Mouse (Mus musculus) lung, postnatal 14 days (tissue): ENCODE data around the gene Grap2.

Source experiments
- DNase-seq: peaks from one replicate; pipeline ENCODE4 v3.0.0; 2021

Gene Grap2

DNA sequence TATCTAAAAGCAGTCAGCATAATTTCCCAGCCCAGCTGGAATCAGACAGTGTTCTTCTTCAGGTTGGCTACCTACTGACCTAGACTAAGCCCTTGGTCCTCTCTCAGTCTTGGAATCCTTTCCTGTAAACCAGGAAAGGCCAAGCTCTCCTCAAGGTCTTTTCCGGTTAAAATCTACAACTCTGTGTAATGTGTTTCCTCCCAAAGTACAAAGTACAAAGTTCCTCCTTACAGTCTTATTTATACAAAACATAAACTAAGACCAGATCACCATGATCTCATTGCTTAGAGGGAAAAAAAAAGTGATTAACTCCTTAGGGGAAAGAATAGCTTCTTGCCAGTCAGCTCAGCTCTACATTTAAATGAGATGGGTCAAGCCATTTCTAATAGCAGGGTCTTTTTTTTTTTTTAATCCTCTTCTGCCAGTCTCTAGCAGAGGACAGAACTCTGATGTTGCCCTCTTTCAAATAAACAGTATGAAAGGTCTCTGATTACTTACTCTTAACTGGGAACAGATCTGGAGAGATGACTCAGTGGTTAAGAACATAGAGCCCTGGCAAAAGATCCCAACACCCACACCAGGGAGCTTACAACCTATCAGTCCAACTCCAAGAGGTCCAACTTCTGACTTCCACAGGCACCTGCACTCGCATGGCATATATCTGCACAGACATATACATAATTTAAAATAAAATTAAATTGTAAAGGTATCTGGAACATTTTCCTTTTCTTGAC lies 69.5 kb downstream of the Grap2 start:
- DNase-seq = no peak

DNA sequence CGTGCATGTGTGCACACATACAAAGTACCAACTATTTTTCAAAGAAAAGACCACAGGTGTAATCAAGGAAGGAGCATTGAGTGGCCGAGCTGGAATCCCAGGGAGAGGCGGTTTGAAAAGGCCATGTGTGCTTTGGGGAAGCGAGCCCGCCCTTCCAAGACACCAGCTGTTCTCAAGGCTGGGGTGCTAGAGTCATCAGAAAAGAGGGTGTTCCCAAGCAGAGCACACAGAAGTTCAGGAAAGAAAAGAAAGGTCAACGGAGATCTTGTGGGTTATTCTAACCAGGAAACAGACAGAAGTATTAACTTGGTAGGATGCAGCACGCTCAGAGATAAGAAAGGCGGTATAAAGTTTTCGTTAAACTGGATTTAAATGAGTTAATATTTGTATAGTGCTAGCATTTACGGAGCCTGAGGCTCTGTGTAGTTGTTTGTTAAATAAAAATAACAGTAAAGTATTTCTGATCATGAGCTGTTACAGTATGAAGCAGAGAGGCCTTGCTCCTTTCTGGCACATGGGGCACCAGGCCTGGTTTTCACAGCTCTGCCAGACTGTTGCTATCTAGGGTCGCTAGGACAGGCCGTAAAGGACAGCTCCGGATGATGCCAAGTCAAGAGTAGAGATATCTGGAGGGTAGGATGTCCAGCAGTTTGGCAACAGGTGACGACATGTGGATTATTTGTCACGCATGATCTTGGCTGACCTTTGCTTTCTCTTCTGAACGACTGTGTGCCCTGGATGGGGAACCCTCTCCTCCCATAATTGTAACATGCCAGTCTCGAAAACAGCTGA lies 72.8 kb downstream of the Grap2 start:
- DNase-seq = no peak

DNA sequence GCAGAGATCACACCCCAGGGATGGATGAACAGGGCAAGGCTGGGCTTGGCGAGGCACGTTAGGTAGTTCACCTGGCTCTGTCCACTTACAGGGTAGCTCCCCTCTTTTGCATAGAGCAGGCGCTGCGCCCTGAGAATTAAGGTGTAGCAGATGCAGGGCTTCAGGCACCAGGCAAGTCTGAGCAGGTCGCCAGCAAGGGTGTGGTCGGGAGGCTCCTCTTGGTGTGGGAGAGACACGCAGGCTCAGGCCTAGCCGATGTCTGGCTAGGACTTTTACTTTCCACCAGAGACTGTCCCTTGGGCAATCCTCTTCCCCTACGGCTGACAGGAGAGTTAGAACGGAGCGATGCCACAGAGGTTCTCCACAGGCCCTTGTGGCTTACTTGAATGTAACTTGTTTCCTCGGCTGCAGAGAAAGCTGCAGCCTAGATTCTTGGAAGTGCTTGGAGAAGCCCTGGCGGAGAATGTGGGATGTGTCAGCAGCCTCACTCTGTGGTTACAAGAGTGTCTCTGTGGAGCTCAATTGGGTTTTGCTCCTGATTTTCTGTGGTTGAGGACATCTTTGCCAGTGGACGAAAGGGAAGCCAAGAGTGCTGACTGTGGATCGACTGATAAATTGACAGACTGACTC lies 76.7 kb downstream of the Grap2 start:
- DNase-seq = no peak

DNA sequence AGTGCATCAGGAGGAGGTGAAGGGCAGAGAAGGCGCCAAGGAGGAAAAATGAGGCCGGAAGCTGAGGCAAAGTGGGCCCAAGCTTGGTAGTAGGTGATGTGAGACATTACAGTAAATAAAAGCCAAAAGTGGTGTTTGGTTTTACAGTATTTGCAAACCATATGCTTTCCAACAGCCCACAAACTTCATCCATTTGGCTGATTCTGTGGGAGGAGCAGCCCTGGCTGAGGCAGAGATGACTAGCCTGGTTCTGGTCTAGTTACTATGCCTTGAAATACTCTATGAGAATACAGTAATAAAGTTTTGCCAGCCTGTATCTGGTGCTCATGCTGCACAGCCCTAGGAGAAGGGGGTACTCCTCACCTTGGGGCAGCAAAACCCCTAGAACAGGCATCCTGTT lies 78.0 kb downstream of the Grap2 start:
- DNase-seq = no peak

DNA sequence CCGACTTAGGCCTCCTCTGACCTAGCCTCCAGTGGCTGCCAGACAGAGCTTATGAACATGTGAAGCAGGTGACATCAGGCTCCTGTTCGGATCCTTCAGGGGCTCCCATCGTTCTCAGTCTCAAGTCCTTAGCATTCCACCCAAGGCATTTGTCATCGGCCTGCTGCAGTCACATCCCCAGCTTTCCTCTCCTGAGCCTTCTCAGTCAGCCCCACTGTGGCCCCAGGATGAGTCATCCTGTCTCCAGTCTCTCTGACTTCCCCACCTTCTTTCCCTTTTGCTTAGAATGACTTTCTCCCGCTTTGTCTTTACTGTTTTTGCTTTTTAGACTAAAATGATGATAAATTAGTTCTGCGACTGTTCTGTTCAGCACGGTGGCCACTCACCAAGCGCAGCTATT lies 81.5 kb downstream of the Grap2 start:
- DNase-seq = no peak

DNA sequence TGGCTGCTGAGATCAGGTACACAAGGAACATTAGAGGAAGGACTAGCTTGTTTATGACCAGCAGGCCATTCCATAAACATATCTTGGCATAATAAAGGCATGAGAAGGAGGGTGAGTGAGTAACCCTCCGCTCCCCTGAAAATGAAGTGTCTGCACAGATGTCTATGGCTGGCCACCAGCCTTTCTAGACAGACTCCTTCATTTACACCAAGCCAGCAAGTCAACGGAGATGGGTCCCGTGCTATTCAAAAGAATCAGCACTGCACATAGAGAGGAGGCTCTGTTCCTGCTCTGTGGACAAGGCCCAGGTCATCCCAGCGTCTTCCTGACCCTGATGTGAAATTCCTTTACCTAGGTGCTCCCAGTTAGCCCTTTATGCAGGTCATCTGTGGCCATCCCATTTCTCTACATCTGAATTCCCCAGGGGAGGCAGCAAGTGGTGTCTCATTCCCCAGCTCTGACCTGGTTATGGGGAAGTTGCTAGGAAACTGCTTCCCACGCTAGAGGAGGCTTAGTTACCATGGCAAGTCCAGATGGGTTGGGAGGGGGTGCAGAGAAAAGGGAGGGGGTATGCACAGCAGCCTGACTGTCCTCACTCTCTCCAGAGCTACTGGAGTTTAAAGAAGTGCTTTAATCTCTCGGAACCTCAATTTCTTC lies 86.5 kb downstream of the Grap2 start:
- no peak for DNase-seq

DNA sequence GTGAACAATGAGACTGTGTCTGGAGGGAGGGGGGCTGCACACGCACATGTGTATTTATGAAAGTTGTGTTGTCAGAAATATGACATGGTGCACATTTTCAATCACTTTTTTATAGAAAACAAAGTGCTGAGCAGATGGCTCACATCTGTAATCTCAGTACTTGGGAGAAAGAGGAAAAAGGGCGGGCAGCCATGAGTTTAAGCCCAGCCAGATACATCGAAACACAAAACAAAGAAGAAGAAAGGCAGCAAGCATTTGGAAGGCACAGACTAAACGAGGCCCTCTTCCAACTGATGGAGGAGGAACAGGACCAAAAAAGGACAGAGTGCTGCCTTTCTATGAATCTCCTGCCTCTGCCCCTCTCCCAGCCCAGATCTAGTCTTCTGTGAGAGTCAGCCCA lies 88.6 kb downstream of the Grap2 start:
- no peak for DNase-seq

DNA sequence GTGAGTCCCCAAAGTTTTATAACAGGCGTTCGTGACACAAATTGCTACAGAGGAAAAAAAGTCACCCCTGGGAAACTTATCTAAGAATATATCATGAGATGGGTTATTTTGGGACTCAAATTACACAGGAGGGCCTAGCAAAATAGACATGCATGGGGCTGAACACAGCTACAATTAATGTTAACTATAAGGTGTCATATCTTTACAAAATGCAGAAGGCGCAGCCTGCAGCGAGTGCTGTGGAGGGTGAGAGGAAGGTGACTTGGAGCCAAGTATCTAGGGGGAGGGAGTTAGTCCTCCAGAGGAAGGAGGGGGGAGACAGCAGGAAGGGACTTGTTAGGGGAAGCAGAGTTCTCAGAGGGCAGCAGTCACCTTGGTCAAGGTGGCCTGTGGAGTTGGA lies 92.0 kb downstream of the Grap2 start:
- DNase-seq = no peak

DNA sequence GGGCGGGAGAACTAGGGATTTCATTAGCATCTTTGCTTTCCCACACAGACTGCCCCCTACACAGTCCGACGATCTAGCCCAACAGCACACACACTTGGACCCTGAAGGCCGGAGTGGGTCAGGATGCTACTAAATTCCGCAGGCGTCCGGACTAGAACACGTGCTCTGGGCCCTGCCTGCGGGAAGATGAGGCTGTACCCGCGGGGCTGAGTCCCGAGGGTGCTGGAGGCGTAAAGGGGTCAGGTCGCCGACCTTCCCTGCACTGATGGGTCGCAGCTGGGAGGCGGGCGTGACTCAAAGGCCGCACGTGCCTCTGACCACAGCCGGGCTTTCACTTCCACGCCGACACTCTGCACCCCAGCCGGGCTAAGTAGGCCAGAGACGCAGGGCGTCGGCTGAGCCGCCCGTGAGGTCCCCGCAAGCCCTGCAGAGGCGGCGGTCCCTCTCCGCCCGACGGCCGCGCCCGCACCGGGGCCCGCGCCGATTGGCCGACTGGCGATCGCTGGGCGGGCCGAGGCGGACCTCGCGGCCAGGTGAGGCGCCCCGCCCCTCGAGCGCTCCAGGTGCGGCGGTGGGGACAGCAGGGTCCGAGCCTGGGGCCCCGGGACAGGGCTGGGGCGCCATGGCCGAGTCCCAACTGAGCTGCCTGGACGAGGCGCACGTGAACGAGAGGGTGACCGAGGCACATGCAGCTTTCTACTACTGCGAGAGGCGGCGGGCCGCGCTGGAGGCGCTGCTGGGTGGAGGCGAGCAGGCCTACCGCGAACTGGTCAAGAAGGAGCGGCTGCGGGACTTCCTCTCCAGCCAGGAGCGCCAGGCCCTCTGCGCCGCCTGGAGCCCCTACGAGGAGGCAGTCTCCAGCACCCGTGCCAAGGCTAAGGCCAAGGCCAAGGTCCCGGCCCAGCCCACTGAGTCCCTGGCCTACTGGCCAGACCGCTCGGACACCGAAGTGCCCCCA lies 99.2 kb downstream of the Grap2 start, which contains the start of gene Fam83f:
Fam83f (plus strand) TSS at position 553 of the 958 bp plus-strand sequence.
- peak; percentile 44 for DNase-seq

DNA sequence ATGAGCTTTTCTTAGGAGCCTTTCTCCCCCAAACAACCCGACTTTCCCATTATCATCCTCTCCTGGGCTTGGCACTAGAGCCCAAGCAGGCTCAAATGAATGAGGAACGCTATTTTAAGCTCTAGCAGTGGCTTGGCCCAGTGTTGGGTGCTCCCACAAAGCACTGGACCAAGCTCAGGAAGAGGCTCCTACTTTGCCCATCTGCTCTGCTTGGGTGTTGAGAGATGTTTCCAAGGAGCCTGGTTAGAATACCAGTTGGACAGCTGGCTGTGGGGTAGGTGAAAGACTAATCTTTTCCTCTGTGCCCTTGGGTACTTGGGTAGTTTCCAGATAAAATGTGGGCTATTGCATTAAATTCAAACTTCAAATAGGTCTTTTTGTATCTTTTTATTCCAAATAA lies 100.4 kb downstream of the Grap2 start:
- DNase-seq = no peak

DNA sequence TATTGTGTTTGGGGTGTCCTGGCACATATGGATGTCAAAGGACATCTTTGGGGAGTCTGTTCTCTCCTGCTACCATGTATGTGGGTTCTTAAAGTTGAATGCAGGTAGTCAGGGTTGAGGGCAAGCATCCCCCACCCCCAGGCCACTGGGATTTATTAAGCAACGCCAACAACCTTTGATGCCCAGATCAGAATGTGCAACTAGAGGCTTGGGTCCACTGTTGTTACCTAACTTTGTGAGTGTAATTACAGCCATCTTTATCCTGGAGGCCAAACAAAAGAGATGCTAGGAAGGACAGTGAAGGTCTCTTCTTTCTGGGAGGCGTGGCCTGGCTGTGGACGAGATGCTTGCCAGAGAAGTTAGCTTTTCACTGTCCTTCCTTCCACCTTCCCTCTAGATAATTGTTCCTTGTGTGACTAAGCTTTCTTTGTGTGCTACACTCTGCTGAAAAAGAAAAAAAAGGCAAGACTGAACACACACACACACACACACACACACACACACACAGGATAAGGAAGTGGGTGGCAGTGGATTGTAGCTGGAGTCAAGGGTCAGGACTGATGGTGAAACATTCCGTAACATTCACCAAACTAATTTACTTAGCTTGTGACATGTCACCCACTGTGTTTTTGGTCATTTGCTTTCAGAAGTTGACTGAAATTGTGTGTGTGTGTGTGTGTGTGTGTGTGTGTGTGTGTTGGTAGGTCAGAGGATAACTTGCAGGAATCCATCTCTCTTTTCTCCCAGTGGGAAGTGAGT lies 101.1 kb downstream of the Grap2 start:
- no peak for DNase-seq

DNA sequence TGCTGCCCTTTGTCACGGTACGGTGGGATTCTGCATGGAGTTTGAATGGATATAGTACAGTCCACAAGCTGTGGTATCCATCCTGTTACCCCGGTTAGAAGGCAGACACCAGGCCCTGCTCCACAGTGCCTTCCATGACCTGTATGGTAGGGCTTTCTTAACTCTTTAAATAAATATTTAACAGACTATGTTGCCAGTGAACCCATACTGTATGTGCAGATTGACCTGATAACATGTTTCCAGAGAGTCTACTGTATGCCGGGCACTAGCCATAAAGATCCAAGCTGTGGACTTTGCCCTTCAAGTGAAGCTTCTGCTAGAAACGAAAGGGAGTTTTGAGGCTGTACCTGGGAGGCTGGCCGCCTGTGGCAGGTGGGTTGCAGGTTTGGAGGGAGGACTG lies 102.3 kb downstream of the Grap2 start:
- DNase-seq = no peak

DNA sequence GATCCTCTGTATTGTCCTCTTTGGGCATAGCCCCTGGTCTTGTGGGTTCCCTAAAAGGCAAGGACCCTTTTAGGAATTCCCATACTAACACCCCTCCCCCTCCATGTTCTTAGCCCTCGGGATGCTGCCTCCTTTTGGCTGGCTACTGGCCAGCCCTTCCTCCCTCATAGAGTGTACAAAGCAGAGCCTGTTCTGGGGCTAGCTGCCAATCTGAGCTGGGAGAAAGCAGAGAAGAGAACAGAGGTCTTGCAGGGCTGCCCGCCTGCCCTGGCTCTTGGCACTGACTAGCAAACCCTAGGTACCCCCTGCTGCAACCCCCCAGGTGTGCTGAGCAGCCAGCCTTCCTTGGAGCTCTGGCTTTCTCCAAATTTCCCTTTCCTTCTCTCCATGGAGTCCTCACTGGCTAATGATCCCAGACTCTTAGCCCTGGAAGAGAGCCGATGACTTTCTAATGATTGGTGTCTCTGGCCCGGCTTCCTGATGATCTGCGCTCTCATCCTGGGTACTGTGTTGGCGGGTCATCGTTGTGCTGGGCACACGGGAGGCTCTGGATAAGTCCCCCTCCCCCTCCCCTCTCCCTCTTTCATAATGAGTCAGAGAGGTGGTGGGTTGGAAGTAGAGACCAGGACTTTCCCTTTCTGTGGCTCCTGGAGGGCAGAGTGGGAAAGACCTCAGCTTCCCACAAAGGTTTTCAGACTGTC lies 107.3 kb downstream of the Grap2 start:
- peak; percentile 28 for DNase-seq

DNA sequence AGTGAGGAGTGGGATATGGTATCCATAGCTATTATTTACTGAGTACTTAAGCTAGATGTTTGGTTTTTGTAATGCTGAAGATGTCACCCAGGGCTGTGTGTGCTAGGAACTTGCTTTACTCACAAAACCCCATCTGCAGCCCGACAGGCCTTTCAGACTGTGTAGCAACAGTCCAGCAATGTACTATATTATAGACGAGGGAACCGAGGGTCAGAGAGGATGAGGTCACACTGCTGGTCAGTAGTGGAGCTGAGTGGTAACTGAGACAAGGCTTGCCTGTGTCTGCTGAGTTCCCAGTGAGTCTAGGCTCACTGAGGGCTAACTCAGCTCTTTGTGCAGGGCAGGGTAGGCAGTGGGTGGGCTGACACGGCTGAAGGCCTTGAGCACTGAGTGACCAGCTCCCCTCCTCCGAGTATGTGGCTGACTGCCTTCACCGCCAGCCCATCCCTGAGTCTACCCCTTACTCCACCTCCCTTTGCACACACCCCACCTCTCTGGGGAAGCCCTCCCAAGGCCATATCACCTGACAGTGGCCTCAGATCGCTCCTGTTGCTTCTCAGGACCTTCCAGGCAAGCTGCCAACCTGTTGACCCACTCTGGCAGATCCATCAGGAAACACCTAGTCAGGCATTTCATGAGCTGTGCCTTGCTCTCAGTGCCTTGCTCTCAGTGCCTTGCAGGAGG lies 108.1 kb downstream of the Grap2 start:
- peak; percentile 40 for DNase-seq

DNA sequence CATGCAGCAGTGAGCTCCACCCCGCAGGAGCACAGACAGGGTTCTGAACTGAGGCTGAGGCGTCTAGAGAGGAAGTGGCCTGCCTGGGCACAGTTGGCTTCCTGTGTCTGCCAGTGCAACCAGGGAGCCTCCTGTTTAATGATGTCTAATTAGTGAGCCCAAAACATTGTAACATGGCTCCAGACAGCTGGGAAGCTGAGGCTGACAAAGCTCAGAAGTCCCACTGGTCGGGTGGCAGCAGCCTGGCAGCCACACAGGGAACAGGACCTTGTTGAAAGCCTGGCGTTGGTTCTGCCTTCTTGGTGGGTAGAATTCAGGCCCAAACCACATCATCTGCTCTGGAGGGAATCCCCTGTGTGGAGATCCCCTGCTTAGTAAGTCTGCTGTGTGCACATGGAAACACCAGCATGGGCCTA lies 109.1 kb downstream of the Grap2 start:
- DNase-seq = no peak

DNA sequence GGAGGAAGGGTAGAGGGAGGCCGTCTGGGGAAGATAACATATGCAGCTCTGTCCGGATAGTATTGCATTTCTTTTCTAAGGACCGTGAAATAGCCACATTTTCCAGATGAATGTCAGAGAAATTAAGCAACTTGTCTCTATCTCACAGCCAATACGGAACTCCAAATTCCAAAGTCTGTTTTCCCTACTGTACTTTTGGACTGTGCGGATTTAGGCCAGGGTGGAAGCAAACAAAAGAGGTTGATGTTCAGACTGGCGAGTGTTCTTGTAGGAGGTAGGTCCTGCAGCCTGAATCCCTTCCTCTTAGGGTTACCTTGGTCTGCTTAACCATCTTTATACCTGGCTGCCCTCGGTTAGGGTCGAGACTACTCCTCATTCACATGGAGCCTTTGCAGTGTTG lies 109.9 kb downstream of the Grap2 start:
- no peak for DNase-seq

DNA sequence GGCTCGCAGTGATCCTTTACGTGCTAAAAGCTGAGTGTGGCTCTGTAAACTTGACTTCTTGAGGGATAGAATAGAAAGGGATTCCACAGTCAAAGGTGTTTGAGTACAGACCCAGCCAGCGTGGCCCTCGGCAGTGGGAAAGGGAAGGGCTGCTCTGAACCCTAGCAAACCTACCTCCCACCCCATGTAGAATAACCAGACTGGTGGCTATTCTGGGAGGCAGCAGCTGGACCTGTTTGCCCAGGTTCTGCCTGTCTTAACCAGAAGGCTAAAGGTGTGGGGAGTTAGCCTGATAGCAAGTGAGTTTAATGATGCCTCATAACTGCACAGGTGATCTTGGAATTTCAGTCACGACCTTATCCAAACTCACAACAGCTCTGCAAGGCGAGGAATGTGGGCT lies 110.8 kb downstream of the Grap2 start:
- no peak for DNase-seq

DNA sequence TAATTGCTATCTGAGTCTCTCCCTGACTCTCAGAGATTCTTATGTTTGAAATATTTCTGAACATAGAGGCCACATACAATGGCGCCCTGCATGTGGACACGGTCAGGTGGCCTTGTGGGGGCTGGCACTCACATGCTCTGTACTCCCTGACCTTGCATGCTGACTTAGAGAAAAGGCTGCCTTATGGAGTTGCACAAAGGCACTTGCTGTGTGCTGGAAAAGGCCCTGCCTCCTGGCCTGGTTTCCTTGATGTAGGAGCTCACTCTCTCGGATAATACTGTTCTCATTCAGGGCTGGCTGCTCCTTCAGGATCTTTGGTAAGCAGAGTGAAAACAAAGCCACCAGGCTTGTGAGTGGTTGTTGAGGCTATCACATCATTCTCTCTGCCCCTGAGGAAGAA lies 111.6 kb downstream of the Grap2 start:
- no peak for DNase-seq

DNA sequence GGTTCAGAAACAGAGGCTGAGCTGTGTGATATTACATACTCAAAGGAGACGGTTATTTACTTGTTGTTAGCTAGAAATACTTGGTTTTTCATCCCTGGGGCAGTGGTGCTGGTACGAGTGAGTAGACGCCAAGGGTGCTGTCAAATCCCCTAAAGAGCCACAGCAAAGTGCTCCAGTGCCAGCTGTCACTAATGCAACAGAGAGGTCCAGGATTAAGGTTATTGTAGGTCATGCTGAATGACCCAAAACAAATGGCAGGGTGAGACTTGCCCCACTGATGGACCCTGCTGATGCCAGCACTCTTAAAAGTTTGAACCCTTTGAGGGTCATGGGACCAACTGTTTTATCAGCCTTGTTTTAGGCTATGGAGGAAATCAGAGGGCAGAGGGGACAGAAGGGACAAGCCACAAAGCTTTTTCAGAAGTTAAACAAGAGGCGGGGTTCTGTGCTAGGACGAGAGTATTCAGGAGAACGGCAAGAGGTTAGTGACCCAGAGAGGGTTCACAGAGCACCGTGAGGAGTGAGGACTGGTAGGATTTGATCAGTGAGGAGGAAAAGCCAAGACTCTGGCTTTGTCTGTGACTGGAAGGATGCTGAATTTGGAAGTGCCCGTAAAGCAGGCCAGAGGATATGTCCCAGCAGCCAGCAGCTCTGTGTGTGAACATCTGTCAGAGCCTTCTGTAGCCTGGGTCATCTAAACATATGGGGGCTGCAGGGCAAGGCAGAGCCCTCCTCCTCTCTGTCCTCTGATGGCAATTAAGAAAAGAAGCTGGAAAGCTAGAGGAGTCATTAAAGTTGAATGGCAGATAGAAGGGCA lies 112.6 kb downstream of the Grap2 start:
- DNase-seq = no peak

DNA sequence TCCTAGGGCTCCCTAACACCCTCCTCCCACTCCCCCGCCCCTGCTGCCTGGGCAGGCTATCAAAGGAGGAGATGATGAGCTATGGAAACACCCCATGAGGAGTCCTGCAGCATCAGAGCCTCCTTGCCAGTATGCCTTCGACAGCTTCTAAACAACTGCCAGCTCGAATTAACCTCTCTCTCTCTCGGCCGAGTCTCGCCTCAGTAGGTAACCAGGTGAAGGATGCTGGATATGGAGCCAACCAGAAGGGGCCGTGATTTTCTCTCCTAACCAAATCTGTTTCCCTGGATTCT lies 113.2 kb downstream of the Grap2 start:
- DNase-seq = no peak
